Mouse (Mus musculus) CH12.LX (cell line): ENCODE results near the gene P3h1.

Experiments
- CHD2 ChIP-seq: IDR thresholded peaks from 2 replicates; pipeline ENCODE4 v1.6.1; 2011; ENCODE audit warnings: low read length, improper control_type of control experiment
- CTCF ChIP-seq, 2 experiments: IDR thresholded peaks in 1 of 2; conservative IDR thresholded peaks in 1 of 2; 2 replicates each; pipeline ENCODE4 v1.5.1; 2011 to 2012; ENCODE audit warnings: low read depth in 2 of 2, low read length in 2 of 2, improper control_type of control experiment in 1 of 2, inconsistent platforms in 1 of 2, mild to moderate bottlenecking in 1 of 2, moderate library complexity in 1 of 2
- ELF1 ChIP-seq: IDR thresholded peaks from 2 replicates; pipeline ENCODE4 v1.6.1; 2014; ENCODE audit warnings: low read depth, mild to moderate bottlenecking, inconsistent platforms, low read length, improper control_type of control experiment
- ETS1 ChIP-seq: conservative IDR thresholded peaks from 2 replicates; pipeline ENCODE4 v1.6.1; 2012; ENCODE audit warnings: low read depth, mild to moderate bottlenecking, inconsistent platforms, low read length, improper control_type of control experiment, moderate library complexity
- KAT2A ChIP-seq: IDR thresholded peaks from 2 replicates; pipeline ENCODE4 v1.6.1; 2012; ENCODE audit warnings: low read length, improper control_type of control experiment, inconsistent platforms; ENCODE audit not compliant: insufficient replicate concordance
- POLR2A ChIP-seq: IDR thresholded peaks from 2 replicates; pipeline ENCODE4 v1.6.1; 2011; ENCODE audit warnings: low read depth, mild to moderate bottlenecking, improper control_type of control experiment, low read length
- USF1 ChIP-seq: IDR thresholded peaks from 2 replicates; pipeline ENCODE4 v1.6.1; 2014; ENCODE audit warnings: low read depth, mild to moderate bottlenecking, inconsistent platforms, low read length, improper control_type of control experiment
- USF2 ChIP-seq: conservative IDR thresholded peaks from 2 replicates; pipeline ENCODE4 v1.6.1; 2011; ENCODE audit warnings: low read depth, low read length, improper control_type of control experiment

- no peak for TF ChIP-seq CTCF (conservative IDR thresholded peaks at IDR 0.05 in 1 of 2, IDR thresholded peaks at IDR 0.05 in 1 of 2; ENCODE audit: low read depth in 2 of 2, low read length in 2 of 2)
- no peak for TF ChIP-seq KAT2A
- no peak for TF ChIP-seq ELF1
- TF ChIP-seq USF2 = no peak
- TF ChIP-seq POLR2A = no peak
- no peak for TF ChIP-seq CHD2
- no peak for TF ChIP-seq USF1
- no peak for TF ChIP-seq ETS1
Measured at GRCm38 (mm10) chr4:119266606-119267005, 33.9 kb downstream of the P3h1 start.
